Mouse (Mus musculus): Measurements from ENCODE around the gene Paf1.

The Paf1 gene

GRCm38 (mm10) chr7:28370977-28371513, 21.7 kb upstream of the Paf1 start:
- peak in 1 of 2 experiments; percentile 49 for DNase-seq (ENCODE audit: low spot score in 2 of 2)

- peak; percentile 81 to 85 for DNase-seq (ENCODE audit: low spot score in 2 of 2)
These were observed 21.2 kb upstream of the Paf1 start for GRCm38 (mm10) chr7:28371514-28371989.

- peak; percentile 99 for DNase-seq (ENCODE audit: low spot score in 2 of 2)
These were observed 20.3 kb upstream of the Paf1 start, which contains the start of gene Plekhg2 for GRCm38 (mm10) chr7:28372251-28373108. Gene Plekhg2, minus strand, starts transcription at chr7:28372599.

- DNase-seq (ENCODE audit: low spot score in 2 of 2), result peak; percentile 83 to 89
These were observed 19.6 kb upstream of the Paf1 start for GRCm38 (mm10) chr7:28373131-28373581.

GRCm38 (mm10) chr7:28373891-28374495, 18.8 kb upstream of the Paf1 start:
- peak in 1 of 2 experiments; percentile 49 for DNase-seq (ENCODE audit: low spot score in 2 of 2)

- no peak for DNase-seq (ENCODE audit: low spot score in 2 of 2)
These were observed 18.1 kb upstream of the Paf1 start for GRCm38 (mm10) chr7:28374647-28375046.

- DNase-seq (ENCODE audit: low spot score in 2 of 2), result peak; percentile 94
These were observed 17.4 kb upstream of the Paf1 start for GRCm38 (mm10) chr7:28375176-28375921.

GRCm38 (mm10) chr7:28376011-28376771, 16.6 kb upstream of the Paf1 start:
- peak; percentile 90 to 94 for DNase-seq (ENCODE audit: low spot score in 2 of 2)

- peak; percentile 35 to 54 for DNase-seq (ENCODE audit: low spot score in 2 of 2)
These were observed 15.3 kb upstream of the Paf1 start for GRCm38 (mm10) chr7:28377190-28378065.

- DNase-seq (ENCODE audit: low spot score in 2 of 2), result peak; percentile 69 to 71
These were observed 14.6 kb upstream of the Paf1 start for GRCm38 (mm10) chr7:28378066-28378690.

- DNase-seq (ENCODE audit: low spot score in 2 of 2), result peak; percentile 96
These were observed 13.7 kb upstream of the Paf1 start for GRCm38 (mm10) chr7:28378769-28379651.

GRCm38 (mm10) chr7:28380237-28381016, 12.3 kb upstream of the Paf1 start, which contains the start of gene Zfp36:
Gene Zfp36, minus strand, starts transcription at chr7:28380253.
- DNase-seq (ENCODE audit: low spot score in 2 of 2), result no peak

- DNase-seq (ENCODE audit: low spot score in 2 of 2), result peak; percentile 94
These were observed 11.5 kb upstream of the Paf1 start for GRCm38 (mm10) chr7:28381017-28381790.

GRCm38 (mm10) chr7:28381938-28382337, 10.8 kb upstream of the Paf1 start:
- DNase-seq (ENCODE audit: low spot score in 2 of 2), result peak; percentile 93 to 96

GRCm38 (mm10) chr7:28382347-28382951, 10.3 kb upstream of the Paf1 start:
- DNase-seq (ENCODE audit: low spot score in 2 of 2), result peak in 1 of 2 experiments; percentile 53

GRCm38 (mm10) chr7:28382981-28383396, 9.8 kb upstream of the Paf1 start:
- peak; percentile 65 to 76 for DNase-seq (ENCODE audit: low spot score in 2 of 2)

Data from heart, adult 9 months (tissue).